Mouse (Mus musculus) T-helper 1 cell (primary cell): Measurements from ENCODE around the gene Dcaf7.

Experiments
- in situ Hi-C: fragments of 300-600 bp; cut with MboI, MseI; formaldehyde crosslinking; loops from one replicate; pipeline ENCODE4 v1.15.1; 2025; ENCODE audit warnings: high pct_unique_total_duplicates

Gene Dcaf7

GRCm38 (mm10) chr11:106036548-106037417 is at the start of gene Dcaf7:
Dcaf7 (plus strand) TSS chr11:106036872.
- in situ Hi-C loops, result loop anchor here (25.0 kb wide), 1 partner anchor 1551 kb away; no protein-coding TSS in a partner anchor

- in situ Hi-C loops, result no loop called here
Measured at GRCm38 (mm10) chr11:105987446-105987845, 49.2 kb upstream of the Dcaf7 start.

GRCm38 (mm10) chr11:105989446-105989845 is 47.2 kb upstream of the Dcaf7 start:
- in situ Hi-C loops, result no loop called here

- in situ Hi-C loops, result no loop called here
Measured at GRCm38 (mm10) chr11:105990231-105990630, 46.4 kb upstream of the Dcaf7 start.

- in situ Hi-C loops, result no loop called here
Measured at GRCm38 (mm10) chr11:105994375-105994774, 42.3 kb upstream of the Dcaf7 start, which contains the start of gene Ace3. Ace3 (plus strand) TSS chr11:105994675.

- in situ Hi-C loops, result no loop called here
Measured at GRCm38 (mm10) chr11:106000062-106000461, 36.6 kb upstream of the Dcaf7 start.

- in situ Hi-C loops, result no loop called here
Measured at GRCm38 (mm10) chr11:106001718-106002117, 35.0 kb upstream of the Dcaf7 start.

GRCm38 (mm10) chr11:106004576-106004975 is 32.1 kb upstream of the Dcaf7 start:
- in situ Hi-C loops, result no loop called here

- in situ Hi-C loops, result no loop called here
Measured at GRCm38 (mm10) chr11:106005970-106006369, 30.7 kb upstream of the Dcaf7 start.

GRCm38 (mm10) chr11:106007821-106008220 is 28.9 kb upstream of the Dcaf7 start, which contains the start of gene Kcnh6:
Kcnh6 (plus strand) TSS chr11:106008124.
- in situ Hi-C loops, result no loop called here

- in situ Hi-C loops, result no loop called here
Measured at GRCm38 (mm10) chr11:106012711-106013110, 24.0 kb upstream of the Dcaf7 start.

GRCm38 (mm10) chr11:106013556-106014225 is 23.0 kb upstream of the Dcaf7 start:
- in situ Hi-C loops, result no loop called here

- in situ Hi-C loops, result no loop called here
Measured at GRCm38 (mm10) chr11:106016440-106016839, 20.2 kb upstream of the Dcaf7 start.

- in situ Hi-C loops, result no loop called here
Measured at GRCm38 (mm10) chr11:106020051-106020763, 16.5 kb upstream of the Dcaf7 start.

- in situ Hi-C loops, result loop anchor here (25.0 kb wide), 1 partner anchor 1562 kb away; no protein-coding TSS in a partner anchor
Measured at GRCm38 (mm10) chr11:106025774-106026173, 10.9 kb upstream of the Dcaf7 start.

GRCm38 (mm10) chr11:106026465-106027151 is 10.1 kb upstream of the Dcaf7 start:
- in situ Hi-C loops, result loop anchor here (25.0 kb wide), 1 partner anchor 1561 kb away; no protein-coding TSS in a partner anchor

- in situ Hi-C loops, result loop anchor here (25.0 kb wide), 1 partner anchor 1560 kb away; no protein-coding TSS in a partner anchor
Measured at GRCm38 (mm10) chr11:106027607-106028006, 9.1 kb upstream of the Dcaf7 start.

GRCm38 (mm10) chr11:106032074-106032473 is 4.6 kb upstream of the Dcaf7 start:
- in situ Hi-C loops, result loop anchor here (25.0 kb wide), 1 partner anchor 1555 kb away; no protein-coding TSS in a partner anchor

- in situ Hi-C loops, result loop anchor here (25.0 kb wide), 1 partner anchor 1554 kb away; no protein-coding TSS in a partner anchor
Measured at GRCm38 (mm10) chr11:106033491-106033919, 3.2 kb upstream of the Dcaf7 start.

GRCm38 (mm10) chr11:106034986-106035385 is 1.7 kb upstream of the Dcaf7 start:
- in situ Hi-C loops, result loop anchor here (25.0 kb wide), 1 partner anchor 1552 kb away; no protein-coding TSS in a partner anchor

GRCm38 (mm10) chr11:106037418-106037751 is 713 bp downstream of the Dcaf7 start:
- in situ Hi-C loops, result loop anchor here (25.0 kb wide), 1 partner anchor 1550 kb away; no protein-coding TSS in a partner anchor
